Mouse (Mus musculus) kidney, postnatal 36 days (tissue): ENCODE measurements around the gene Hoxb2.

Experiments used
- DNase-seq, 2 experiments: peaks; one replicate each; pipeline ENCODE4 v3.0.0; 2021 to 2022; ENCODE audit warnings: mixed read lengths in 2 of 2

Hoxb2 gene

DNA sequence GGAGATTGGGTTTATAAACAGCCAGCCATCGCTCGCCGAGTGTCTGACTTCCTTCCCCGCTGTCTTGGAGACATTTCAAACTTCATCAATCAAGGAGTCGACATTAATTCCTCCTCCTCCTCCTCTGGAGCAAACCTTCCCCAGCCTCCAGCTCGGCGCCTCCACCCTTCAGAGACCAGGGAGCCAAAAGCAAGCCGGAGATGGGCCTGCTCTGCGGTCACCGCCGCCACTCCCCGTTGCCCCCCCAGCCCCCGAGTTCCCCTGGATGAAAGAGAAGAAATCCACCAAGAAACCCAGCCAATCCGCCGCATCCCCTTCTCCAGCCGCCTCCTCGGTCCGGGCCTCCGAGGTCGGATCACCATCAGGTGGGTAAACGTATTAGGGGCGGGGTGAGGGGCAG lies 1.5 kb downstream of the Hoxb2 start:
- peak; percentile 78 to 88 for DNase-seq

DNA sequence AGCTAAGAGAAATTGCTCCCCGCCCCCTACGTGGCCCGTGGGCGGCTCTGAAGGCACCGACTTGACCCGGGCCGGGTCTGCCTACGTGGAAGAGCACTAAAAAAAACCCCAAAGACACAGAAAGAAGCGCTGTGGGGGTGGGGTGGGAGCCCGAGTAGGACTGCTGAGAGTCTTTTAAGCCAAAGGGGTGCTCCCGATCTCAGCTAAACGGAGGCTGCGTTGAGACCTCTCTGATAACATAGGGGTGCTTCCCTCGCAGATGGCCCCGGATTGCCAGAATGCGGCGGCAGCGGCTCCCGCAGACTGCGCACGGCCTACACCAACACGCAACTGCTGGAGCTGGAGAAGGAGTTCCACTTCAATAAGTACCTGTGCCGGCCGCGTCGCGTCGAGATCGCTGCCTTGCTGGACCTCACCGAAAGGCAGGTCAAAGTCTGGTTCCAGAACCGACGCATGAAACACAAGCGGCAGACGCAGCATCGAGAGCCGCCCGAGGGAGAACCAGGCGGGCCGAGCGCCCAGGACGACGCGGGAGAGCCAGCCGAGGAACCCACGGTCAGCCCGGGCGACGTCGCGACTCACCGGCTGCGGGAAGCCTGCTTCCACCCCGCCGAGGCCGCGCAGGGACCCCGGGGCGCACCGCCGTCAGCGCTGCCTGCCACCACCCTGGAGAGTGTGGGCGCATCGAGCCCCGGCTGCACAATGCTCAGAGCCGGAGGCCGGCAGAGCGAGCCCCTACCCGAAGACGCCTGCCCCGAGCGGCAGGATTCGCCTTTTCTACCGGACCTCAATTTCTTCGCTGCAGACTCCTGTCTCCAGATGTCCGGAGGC lies 2.6 kb downstream of the Hoxb2 start:
- peak; percentile 80 to 82 for DNase-seq

DNA sequence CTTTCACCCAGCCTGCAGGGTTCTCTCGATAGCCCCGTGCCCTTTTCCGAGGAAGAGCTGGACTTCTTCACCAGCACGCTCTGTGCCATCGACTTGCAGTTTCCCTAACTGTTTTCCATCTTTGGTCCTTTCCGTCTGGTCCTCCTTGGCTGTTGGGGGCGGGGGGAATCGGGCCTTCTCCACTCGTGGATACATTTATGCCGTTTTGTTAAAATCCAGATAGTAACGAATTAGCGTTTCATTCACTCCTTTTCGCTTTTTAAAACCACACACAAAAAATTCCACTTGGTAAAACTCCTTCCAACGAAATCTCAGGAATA lies 3.2 kb downstream of the Hoxb2 start:
- peak in 1 of 2 experiments; percentile 63 for DNase-seq

DNA sequence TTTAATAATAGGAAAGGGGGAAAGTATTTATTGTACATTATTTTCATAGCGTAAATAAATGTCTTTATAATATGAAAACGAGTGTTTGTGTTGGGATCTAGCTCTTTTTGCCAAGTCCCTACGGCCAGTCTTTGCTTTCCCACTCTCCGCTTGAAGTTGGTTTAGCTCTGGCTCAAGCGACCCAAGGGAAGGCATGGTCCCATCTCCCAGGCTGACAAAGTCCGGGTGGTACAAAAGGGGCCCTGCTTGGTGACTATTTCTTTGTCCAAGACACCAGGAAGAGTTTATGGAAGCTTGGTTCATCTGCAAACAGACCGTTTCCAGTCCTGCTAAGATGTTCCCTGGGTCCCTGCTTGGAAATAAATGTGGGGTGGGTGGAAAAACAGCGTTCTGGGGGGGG lies 3.6 kb downstream of the Hoxb2 start:
- DNase-seq, result peak in 1 of 2 experiments; percentile 56

DNA sequence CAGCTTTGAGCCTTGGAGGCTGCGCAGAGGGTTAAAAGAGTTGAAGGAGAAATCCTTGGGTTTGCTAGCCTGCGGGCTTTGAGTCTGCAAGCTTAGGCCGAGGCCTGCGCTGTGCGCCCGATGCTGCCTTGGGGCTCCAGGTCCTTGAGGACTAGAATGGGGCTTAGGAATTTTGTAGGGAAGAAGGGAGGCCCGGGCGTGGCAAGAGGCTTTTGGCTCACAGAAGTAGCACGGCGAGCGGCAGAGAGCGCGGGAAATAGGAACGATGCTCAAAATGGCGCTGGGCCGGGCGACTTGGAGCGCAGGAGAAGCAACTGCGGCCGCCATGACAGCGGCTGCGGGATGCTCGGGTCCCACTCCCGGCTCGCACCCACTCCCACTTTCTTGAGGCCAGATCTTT lies 4.1 kb downstream of the Hoxb2 start:
- DNase-seq, result peak in 1 of 2 experiments; percentile 79

DNA sequence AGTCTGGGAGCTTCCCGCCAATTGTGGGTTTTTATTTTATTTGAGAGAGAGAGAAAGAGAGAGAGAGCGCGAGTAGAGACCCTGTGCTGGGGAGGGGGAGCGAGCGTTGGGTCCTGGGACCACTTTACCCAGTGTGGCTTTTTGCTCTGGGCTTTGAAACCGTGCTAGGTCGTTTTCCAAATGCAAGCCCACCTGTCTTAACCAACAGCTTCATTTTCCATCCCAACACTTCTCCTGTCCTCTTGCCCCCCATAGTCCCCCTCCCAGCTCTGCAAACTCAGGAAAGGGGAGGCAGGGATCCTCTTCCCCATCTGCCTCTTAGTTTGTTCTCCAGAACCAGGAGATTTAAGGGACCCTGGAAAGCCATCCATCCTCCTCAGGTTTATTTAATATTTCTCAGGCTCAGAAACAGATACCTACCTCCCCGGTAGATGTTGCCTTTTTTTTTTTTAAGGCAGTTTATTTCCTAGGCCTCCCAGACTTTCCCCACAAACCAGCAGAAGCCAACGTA lies 4.5 kb downstream of the Hoxb2 start:
- no peak for DNase-seq

DNA sequence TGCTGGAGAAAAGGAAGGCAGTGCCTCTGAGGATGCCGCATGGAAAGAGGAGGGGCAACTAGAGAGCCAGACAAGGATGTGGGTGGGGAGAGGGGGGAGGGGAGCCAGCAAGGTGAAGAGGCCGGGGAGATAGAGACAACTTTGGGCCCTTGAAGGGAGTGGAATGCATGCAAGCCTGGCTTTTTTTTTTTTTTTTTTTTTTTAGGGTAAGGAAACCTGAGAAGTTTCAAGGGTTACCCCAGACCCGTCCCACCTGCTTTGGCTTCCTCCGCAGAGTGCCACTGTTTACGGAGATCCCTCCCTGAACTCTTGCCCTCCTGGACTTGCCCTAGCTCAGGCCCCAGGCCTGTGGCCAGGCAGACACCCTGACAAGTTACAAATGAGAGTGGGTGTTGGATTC lies 13.5 kb downstream of the Hoxb2 start:
- peak; percentile 58 to 65 for DNase-seq

DNA sequence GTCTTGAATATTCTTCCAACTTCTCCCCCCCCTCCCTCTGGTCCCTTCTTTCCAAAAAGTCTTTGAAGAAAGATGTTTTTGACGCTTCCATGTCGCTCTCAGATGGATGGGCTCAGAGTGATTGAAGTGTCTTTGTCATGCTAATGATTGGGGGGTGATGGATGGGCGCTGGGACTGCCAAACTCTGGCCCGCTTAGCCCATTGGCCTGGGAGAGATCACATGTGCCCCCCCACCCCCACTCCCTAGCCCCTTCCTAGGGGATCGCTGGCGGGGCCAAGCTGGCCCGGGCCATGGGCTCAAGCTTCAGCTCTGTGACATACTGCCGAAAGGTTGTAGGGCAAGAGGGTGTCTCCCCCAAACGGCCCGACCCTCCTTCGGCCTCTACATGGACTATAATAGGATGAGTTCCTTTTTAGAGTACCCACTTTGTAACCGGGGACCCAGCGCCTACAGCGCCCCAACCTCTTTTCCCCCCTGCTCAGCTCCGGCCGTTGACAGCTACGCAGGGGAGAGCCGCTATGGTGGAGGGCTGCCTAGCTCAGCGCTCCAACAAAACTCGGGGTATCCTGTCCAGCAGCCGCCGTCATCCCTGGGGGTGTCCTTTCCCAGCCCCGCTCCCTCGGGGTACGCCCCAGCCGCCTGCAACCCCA lies 15.2 kb downstream of the Hoxb2 start, which contains the start of gene Hoxb1:
Gene Hoxb1 (plus strand): TSS at position 312 of the 651 bp plus-strand sequence.
- no peak for DNase-seq

DNA sequence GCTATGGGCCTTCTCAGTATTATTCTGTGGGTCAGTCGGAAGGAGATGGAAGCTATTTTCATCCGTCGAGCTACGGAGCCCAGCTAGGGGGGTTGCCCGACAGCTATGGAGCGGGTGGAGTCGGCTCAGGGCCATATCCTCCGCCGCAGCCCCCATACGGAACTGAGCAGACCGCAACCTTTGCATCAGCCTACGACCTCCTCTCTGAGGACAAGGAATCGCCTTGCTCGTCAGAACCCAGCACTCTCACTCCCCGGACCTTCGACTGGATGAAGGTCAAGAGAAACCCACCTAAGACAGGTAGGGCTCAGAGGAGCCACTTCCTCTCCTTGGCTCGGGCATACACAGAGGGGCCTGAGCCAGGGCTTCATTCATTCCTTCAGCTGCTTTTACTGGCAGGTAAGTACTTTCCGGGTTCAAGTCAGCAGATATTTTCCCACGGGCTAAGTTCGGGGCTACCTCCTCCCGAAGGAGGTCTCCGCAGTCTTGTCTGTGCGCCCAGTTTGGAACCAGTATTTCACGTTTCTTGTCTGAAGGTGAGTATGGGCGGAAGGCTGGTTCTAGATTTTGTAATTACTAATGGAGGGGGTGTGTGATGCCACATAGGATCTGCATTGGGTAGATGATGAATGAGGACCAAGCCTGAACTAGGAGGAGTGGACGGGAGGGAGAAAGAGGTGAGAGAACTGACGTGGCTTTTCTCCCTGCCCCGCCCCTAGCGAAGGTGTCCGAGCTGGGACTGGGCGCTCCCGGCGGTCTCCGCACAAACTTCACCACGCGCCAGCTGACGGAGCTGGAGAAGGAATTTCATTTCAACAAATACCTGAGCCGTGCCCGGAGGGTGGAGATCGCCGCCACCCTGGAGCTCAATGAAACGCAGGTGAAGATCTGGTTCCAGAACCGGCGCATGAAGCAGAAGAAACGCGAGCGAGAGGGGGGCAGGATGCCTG lies 16.0 kb downstream of the Hoxb2 start:
- DNase-seq, result peak; percentile 39 to 69

DNA sequence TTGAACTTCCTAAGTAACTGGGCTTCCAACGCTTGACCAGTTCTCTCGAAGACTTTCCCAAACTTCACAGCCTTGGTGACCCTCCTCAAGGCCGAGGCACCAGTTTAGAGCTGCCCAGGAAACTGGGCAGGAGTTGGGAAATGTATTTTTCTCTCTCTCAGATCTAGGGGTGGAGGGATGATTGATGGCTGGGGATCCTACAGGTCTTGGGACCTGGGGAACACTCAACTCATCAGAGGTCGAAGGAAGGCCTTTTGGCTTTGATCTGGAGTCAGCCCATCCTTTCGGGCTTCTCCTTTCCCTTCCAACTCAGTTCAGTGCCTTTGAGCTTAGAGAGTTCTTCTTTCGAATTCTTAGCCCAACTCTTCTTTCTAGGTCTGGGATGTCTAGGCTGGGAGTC lies 16.8 kb downstream of the Hoxb2 start:
- no peak for DNase-seq

DNA sequence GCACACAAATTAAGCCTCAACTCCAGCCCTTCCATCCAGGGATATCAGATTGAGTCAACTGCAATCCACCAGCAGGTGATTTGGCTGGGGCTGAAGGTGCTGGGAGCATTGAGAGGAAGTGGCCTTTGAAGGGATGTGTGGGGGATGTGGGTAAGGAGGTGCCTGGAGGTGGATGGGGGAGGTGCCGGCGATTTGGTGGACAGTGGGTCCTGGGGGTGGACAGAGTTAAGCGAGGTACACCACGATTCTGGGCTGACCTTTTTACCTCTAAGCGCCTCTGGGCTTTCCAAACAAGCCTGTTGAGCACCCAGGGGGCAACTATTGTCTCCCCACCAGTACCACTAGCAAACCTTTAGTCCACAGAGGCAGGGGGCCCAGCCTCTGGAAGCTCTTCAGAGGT lies 18.4 kb downstream of the Hoxb2 start:
- no peak for DNase-seq

DNA sequence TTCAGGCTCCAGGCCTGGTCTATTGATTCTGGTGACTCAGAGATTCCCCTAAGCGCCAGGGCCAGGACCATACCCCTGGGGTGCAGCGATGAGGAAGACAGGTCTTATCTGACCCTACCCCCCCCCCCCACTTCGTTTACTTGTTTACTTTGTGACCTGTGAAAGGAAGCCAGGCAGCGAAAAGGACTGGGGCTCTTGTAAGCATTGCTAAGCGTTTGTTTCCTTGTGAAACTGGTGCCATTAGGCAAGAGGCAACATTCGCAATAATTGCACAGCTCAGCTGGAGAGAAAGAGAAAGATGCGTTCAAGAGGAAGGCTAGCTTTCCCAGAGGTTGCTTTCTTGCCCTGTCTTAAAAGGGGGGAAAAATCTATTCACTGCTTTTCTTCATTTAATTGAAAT lies 18.8 kb downstream of the Hoxb2 start:
- no peak for DNase-seq

DNA sequence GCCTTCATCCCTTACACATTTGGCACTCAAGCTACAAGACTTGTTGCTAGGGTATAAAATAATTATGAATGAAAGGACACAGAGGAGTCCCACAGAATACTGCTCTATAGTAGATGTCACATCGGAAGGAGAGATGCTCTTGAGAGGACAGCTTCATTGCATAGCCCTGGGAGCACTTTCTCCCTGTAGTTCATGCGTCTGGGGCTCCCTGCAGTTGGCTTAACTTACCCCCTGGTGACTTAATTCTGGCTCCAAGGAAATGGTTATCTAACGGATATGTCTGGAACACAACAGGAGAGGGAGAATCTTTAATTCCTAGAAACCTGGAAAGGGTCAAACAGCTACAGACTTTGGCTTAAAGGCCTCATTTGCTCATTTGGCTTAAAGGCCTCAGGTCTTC lies 21.4 kb downstream of the Hoxb2 start:
- DNase-seq, result no peak

DNA sequence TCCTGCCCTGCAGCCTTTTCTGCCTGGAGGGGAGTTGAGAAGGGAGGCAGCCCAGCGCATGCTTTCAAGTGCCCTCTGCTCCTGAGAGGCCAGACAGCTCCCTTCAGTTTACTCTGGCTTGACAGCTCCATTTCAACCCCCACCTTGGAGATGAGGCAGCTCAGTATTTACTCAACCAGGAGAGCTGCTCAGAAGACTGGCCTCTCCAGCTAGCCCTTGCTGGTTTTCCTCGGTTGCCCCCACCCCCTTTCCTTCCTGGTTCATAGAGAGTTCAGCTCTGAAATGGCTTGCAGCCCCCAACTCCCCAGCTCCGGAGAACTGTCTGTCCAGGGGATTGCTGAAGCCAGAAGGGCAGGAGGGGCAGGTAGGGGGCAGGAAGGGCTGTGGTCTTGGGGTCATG lies 22.2 kb downstream of the Hoxb2 start:
- DNase-seq, result no peak

DNA sequence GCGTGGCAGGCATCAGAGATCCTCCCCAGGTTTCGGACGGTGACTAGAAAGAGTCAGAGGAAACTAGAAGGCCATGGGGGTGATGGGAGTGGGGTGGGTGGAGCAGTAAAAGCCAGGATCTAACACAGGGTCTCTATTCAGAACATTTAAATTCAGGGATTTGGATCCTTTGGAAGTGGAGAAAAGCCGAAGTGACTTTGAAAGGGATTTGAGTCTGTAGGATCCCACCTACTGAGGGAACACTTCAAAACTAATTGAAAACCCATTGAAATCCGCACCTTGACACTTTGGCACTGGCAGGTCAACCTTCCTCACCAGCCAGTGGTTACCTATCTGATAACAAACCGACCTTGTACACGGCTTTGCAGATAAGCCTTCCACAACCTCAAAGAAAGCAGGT lies 24.5 kb downstream of the Hoxb2 start:
- no peak for DNase-seq

DNA sequence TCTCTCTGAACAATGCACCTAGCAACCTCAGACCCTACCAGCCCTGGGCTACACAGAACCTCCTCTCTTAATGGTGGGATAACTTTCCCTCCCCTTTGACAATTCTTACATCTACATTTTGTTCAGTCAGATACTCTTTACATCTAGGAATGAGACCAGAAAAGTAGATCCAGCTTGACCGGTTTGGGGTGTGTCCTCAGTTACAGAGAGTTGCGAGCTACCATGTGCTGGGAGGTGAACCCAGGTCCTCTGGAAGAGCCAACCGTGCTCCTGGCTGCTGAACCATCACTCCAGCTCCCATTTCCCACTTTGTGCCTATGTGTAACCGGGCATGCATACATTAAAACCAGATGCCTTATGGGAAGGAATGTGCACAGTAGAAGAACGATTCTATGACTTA lies 33.1 kb downstream of the Hoxb2 start:
- DNase-seq, result no peak

DNA sequence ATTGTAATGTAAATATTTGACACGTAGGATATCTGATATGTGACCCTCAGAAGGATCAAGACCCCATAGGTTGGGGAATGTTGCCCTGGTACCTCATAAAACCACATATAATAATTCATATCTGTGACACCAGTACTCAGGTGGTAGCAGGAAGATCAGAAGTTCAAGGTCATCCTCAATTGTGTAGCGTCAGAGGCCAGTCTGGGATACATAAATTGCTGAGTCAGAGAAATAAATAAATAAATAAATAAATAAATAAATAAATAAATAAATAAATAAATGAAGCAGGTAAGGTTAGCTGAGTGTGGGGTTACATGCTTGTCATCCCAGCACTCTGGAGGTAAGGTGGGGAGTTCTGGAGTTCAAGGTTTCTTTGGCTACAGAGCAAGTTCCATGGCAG lies 37.3 kb downstream of the Hoxb2 start:
- DNase-seq, result no peak

DNA sequence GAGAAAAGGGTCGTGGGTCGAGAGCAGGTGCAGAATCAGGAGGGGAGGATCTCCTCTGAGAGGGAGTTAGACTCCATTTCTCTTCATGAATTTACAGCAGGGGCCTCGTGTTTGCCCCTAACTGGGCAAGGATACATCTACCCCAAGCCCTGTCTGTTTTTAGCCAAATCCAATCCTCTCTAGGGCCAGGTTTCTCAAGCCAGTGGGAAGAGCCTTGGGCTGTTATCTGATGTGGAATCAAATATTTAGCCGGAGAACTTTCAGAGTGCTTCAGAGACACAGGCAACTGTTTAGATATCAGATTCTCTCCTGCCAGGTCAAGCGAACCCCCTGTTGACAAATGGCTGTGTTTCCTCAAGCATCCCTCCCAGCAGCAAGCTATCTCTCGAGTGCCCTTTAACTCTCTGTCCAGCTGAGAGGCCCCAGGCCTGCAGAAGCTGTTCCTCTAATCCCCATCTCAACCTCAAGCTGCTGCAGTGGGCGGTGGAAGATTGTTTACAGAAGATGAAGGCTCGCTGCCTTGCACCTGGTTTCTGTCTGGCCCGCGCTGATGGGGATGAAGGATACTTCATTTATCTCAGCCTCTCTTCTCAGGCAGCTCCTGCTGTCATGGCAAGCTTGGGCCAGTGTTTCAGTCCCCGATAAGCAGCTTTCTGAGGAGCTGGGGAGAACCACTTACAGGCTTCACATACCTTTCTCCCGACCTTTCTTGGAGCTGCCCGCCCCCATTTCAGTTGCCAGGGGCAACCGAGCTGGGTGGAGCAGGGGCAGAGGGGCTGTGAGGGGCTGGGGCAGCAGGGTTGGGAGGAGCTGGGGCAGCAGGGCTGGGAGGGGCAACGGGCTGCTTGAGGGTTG lies 46.7 kb downstream of the Hoxb2 start:
- DNase-seq, result no peak

DNA sequence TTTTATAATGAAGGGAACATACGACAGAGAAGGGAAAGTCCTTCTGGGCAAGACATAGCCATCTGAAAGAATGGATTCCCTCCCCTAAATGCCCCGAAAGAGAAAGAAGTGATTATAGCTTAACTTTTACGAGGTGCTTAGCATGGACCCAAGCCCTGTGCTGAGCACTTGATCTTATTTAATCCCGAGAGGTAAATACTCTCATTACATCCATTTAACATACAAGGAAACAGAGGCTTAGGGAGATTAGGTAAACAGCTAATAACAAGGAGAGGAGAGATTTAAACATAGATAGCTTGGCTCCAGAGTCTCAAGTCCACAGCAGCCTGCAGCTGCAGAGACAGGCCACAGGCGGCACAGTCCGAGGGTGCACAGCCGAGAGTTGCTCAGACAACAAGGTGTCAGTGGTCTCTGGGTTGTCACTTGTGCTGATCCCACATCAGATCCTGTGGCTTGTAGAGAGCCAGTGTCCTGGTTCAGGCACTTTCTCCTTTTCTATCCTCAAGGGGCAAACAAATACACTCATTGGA lies 47.5 kb downstream of the Hoxb2 start:
- DNase-seq, result no peak

DNA sequence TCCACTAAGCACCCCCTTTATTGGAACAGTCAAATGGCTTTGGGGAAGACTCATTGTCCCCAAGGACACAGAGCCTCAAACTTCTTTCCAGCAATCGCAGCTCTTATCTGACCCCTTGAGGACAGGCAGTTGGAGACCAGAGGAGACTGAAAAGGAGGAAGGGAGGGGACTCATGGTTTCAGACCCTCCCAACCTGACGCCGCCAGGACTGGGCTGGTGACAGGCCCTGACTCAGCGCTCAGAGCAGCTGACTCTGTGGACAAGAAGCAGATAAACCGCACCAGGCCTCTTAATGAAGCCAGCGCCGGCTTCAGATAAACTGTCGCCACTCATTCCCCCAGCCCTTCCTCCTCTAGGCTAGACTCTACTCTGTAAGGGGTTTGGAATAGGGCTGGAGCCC lies 49.6 kb downstream of the Hoxb2 start:
- no peak for DNase-seq
